Mouse (Mus musculus): Measurements from ENCODE around the gene Lifr.

Gene Lifr

DNA sequence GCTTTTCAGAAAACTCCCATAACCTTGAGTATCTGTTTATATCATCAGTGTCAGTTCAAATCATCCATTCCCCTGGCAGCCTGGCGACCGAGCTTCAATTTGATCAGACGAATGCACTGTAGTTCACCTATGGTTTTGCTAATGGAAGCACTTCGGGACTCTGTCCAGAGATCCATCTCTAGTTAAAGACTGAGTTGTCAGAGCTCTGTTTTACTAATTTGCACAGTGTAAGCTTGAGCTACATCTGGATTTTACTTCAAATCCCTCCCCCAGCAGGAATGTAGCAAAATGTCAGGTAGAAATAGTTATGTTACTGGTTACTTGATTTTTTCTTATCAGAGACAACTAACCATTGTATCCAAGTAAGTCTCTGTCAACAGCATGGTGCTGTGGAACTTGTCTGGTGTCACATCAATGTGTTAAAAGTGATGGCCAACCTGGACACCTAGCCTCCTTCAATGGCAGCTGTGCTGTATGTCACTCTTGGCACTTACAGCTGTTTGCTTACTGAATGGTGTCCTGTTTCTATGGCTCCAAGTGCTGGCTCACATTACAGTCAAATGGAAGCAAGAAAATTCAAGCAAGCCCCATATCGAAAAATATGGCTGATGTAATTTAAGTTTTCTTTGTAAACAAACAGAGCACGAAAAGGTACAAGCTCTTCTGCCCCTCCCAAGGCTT is 22.0 kb downstream of the Lifr start:
- TF ChIP-seq POU5F1 (IDR thresholded peaks at IDR 0.05; ENCODE audit: borderline replicate concordance, low read length) (no peak), CTCF (conservative IDR thresholded peaks at IDR 0.05; ENCODE audit: low read length) (no peak), NANOG (IDR thresholded peaks at IDR 0.05; ENCODE audit: borderline replicate concordance, low read length) (no peak)
- Histone ChIP-seq H3K36me3 (ENCODE audit: insufficient read depth, low read length) (no peaks in the 10 kb centered on the region), H3K9me3 (ENCODE audit: low read length) (peaks cover 7% of the 10 kb centered on the region), H3K27me3 (ENCODE audit: insufficient read depth, low read length) (no peaks in the 10 kb centered on the region), H3K4me1 (replicated peaks; ENCODE audit: low read depth, low read length) (peaks cover 65% of the 10 kb centered on the region), H3K4me3 (replicated peaks; ENCODE audit: low read length) (no peak overlapping the region)

DNA sequence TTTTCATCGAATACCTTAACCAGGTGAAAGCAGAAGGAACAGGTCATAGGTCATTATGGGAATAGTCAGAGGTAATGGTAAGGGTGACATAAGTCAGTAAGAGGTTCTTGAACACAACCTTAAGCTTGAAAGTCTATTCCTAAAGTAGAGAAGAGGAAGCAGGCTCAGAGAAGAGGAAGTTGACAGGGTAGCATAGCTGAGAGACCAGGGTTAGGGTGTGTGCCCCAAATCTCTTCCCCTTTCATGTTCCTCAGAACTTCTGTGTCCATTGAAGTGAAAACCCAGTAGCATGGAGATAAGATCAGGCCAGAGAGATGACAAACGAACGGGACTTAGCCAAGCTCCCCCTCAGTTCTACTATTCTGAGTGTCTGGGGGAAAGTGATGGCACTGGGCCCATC is 23.5 kb downstream of the Lifr start:
- Histone ChIP-seq H3K4me3 (replicated peaks; ENCODE audit: low read length) (no peak overlapping the region), H3K36me3 (ENCODE audit: insufficient read depth, low read length) (no peaks in the 10 kb centered on the region), H3K9me3 (ENCODE audit: low read length) (peaks cover 7% of the 10 kb centered on the region), H3K4me1 (replicated peaks; ENCODE audit: low read depth, low read length) (peaks cover 72% of the 10 kb centered on the region), H3K27me3 (ENCODE audit: insufficient read depth, low read length) (no peaks in the 10 kb centered on the region)
- TF ChIP-seq POU5F1 (IDR thresholded peaks at IDR 0.05; ENCODE audit: borderline replicate concordance, low read length) = no peak
- no peak for TF ChIP-seq CTCF (conservative IDR thresholded peaks at IDR 0.05; ENCODE audit: low read length)
- TF ChIP-seq NANOG (IDR thresholded peaks at IDR 0.05; ENCODE audit: borderline replicate concordance, low read length) = no peak

DNA sequence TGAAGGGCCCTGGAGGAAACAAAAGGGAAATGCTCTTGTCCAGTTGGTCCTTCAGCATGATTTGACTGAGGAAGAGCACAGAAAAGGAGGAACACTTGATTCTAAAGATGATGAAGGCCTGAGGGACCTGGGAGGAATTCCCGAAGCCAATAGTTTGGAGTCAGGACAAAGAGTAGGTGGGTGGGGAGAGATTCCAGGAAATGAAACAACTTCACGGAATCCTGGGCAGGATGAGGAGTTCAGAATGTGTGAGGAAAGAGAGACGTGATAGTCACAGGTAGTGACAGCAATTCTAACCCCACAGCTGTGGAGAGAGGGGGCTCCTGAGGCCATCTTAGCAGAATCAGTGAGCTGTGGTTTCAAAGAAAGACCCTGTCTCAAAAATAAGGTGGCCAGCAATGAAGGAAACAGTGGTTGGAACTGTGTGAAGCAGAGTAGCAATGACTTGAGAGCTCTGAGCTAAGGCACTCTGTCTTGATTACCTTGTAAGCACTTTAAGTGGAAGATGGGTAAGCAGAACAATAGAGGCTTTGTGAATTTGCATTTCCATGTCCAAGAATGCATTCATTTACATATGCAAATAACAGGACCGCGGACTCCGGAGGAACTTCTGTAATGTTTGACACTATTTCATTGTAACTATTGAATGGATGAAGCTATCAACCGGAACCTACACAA is 25.1 kb downstream of the Lifr start:
- Histone ChIP-seq H3K4me3 (replicated peaks; ENCODE audit: low read length) (peak overlapping the region; percentile 35; the same call in 1 of the 2 replicates), H3K27me3 (ENCODE audit: insufficient read depth, low read length) (no peaks in the 10 kb centered on the region), H3K4me1 (replicated peaks; ENCODE audit: low read depth, low read length) (peaks cover 77% of the 10 kb centered on the region), H3K9me3 (ENCODE audit: low read length) (no peaks in the 10 kb centered on the region), H3K36me3 (ENCODE audit: insufficient read depth, low read length) (no peaks in the 10 kb centered on the region)
- TF ChIP-seq POU5F1 (IDR thresholded peaks at IDR 0.05; ENCODE audit: borderline replicate concordance, low read length) (peak; percentile 80; the same call in 1 of the 2 replicates), CTCF (conservative IDR thresholded peaks at IDR 0.05; ENCODE audit: low read length) (no peak), NANOG (IDR thresholded peaks at IDR 0.05; ENCODE audit: borderline replicate concordance, low read length) (peak; percentile 95)

DNA sequence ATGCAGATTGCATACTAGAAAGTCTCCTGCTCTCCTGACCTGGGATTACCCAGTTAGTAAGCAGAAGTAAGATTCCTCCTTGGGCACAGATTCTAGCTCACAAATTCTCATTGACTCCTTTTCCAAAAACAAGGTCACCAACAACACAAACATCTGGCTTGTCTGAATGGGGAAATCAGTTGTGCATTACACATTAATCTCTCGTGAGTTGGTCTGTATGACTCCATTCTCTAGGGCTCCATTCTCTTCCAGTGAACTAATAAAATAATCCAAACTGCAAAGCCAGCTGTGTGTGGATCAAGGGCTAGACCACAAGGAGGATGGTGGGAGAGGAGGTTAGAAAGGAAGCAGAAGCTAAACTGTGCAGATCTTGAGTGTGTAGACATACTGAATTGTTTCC is 25.8 kb downstream of the Lifr start:
- no peaks in the 10 kb centered on the region for H3K36me3 ChIP-seq (ENCODE audit: insufficient read depth, low read length)
- no peaks in the 10 kb centered on the region for H3K9me3 ChIP-seq (ENCODE audit: low read length)
- H3K27me3 ChIP-seq (ENCODE audit: insufficient read depth, low read length) = no peaks in the 10 kb centered on the region
- H3K4me1 ChIP-seq (replicated peaks; ENCODE audit: low read depth, low read length) = peaks cover 83% of the 10 kb centered on the region
- H3K4me3 ChIP-seq (replicated peaks; ENCODE audit: low read length) = peak overlapping the region; percentile 35
- TF ChIP-seq NANOG (IDR thresholded peaks at IDR 0.05; ENCODE audit: borderline replicate concordance, low read length) (no peak), POU5F1 (IDR thresholded peaks at IDR 0.05; ENCODE audit: borderline replicate concordance, low read length) (no peak), CTCF (conservative IDR thresholded peaks at IDR 0.05; ENCODE audit: low read length) (no peak)

DNA sequence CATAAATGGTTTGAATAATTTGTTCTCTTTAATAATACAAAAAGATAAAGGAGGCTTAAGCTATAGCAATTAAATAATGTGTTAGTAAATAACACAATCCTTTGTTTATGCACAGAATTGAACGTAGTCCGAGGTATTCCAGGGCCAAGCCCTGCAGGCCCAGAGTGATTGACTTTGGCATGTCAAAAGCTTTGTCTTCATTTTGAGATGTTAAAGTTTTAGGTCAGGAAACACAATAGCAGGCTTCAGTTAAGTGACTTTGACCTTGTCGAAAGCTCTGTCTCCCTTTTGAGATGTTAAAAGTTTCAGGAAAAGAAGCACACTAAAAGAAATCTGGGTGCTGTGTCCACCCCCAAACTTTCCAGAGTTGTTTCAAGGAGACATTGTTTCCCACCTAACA is 26.3 kb downstream of the Lifr start:
- Histone ChIP-seq H3K36me3 (ENCODE audit: insufficient read depth, low read length) (no peaks in the 10 kb centered on the region), H3K4me1 (replicated peaks; ENCODE audit: low read depth, low read length) (peaks cover 85% of the 10 kb centered on the region), H3K9me3 (ENCODE audit: low read length) (no peaks in the 10 kb centered on the region), H3K27me3 (ENCODE audit: insufficient read depth, low read length) (no peaks in the 10 kb centered on the region), H3K4me3 (replicated peaks; ENCODE audit: low read length) (no peak overlapping the region)
- TF ChIP-seq NANOG (IDR thresholded peaks at IDR 0.05; ENCODE audit: borderline replicate concordance, low read length) (peak; percentile 94), POU5F1 (IDR thresholded peaks at IDR 0.05; ENCODE audit: borderline replicate concordance, low read length) (no peak)

DNA sequence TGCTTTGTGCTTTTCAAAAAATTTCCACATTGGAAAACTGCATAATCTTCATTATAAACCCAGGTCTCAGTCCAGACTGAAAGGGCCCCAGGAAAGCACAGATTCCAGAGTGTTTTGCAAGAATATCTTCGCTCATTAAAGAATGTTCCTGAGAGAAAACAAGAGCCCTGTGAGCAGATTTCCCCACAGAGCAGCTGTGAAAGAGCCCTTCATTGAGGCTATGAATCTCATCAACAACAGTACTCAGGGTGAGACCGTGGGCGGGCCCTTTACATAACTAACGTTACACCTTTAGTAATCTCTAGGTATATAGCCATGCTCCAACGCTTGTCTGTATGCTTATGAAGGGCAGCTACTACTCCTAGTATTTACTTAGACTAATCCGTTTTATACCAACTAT is 27.5 kb downstream of the Lifr start:
- TF ChIP-seq CTCF (conservative IDR thresholded peaks at IDR 0.05; ENCODE audit: low read length) (no peak), POU5F1 (IDR thresholded peaks at IDR 0.05; ENCODE audit: borderline replicate concordance, low read length) (no peak), NANOG (IDR thresholded peaks at IDR 0.05; ENCODE audit: borderline replicate concordance, low read length) (peak; percentile 68; the same call in 1 of the 2 replicates)
- Histone ChIP-seq H3K4me1 (replicated peaks; ENCODE audit: low read depth, low read length) (peaks cover 85% of the 10 kb centered on the region), H3K4me3 (replicated peaks; ENCODE audit: low read length) (no peak overlapping the region), H3K36me3 (ENCODE audit: insufficient read depth, low read length) (no peaks in the 10 kb centered on the region), H3K27me3 (ENCODE audit: insufficient read depth, low read length) (no peaks in the 10 kb centered on the region), H3K9me3 (ENCODE audit: low read length) (peaks cover 3% of the 10 kb centered on the region; the same call in 1 of the 2 replicates)

DNA sequence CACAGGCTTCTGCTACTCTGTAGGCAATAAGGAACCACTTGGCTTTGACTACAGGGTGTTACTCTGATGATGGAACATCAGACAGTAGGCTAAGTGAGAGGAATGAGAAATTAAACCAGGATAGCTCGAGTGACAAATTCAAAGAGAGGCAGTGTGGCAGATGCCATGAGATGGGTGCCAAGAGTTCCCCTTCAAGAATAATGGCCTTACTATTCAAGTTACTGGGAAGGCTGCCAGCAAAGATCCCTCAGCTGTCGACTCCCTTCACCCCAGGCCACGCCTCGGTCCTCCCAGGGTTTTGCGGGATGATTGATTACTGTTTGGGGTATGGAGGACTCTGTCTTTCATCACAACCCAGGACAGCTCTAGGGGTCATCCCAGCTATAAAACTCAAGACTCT is 28.4 kb downstream of the Lifr start:
- TF ChIP-seq POU5F1 (IDR thresholded peaks at IDR 0.05; ENCODE audit: borderline replicate concordance, low read length) (no peak), NANOG (IDR thresholded peaks at IDR 0.05; ENCODE audit: borderline replicate concordance, low read length) (no peak), CTCF (conservative IDR thresholded peaks at IDR 0.05; ENCODE audit: low read length) (no peak)
- Histone ChIP-seq H3K4me1 (replicated peaks; ENCODE audit: low read depth, low read length) (peaks cover 89% of the 10 kb centered on the region), H3K36me3 (ENCODE audit: insufficient read depth, low read length) (no peaks in the 10 kb centered on the region), H3K4me3 (replicated peaks; ENCODE audit: low read length) (0 out of 2 replicates have a peak overlapping the region, but pooled peaks have one; percentile 11), H3K27me3 (ENCODE audit: insufficient read depth, low read length) (no peaks in the 10 kb centered on the region), H3K9me3 (ENCODE audit: low read length) (peaks cover 3% of the 10 kb centered on the region; the same call in 1 of the 2 replicates)

DNA sequence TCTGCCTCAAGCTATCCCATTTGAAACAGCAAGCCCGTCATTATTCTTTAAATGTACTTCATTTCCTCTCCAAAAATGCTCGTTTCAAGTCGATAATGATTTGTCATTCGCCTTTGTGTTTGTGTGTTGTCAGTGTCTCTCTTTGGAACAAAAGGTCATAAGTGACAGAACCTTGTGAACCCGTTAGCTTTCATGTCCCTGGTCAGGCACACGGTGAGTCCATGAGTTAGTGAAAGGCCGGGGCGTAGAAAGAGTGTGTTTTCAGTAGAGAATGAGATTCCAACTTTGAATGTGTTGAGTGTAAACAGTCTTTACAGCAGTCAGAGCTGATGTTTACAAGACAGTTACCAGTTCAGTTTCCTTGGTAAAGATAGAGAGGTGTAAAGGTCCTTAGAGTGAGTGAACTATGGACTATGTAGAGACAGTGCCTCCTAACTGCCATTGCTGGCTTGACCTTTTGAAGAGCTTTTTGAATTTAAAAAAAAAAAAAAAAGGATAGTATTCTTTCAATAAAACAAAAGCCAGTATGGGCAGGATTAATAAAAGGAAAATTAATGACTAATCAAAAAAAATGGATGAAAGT is 29.6 kb downstream of the Lifr start:
- TF ChIP-seq NANOG (IDR thresholded peaks at IDR 0.05; ENCODE audit: borderline replicate concordance, low read length) = no peak
- no peak for TF ChIP-seq POU5F1 (IDR thresholded peaks at IDR 0.05; ENCODE audit: borderline replicate concordance, low read length)
- Histone ChIP-seq H3K4me3 (replicated peaks; ENCODE audit: low read length) (no peak overlapping the region), H3K27me3 (ENCODE audit: insufficient read depth, low read length) (no peaks in the 10 kb centered on the region), H3K4me1 (replicated peaks; ENCODE audit: low read depth, low read length) (peaks cover 86% of the 10 kb centered on the region), H3K9me3 (ENCODE audit: low read length) (peaks cover 3% of the 10 kb centered on the region; the same call in 1 of the 2 replicates), H3K36me3 (ENCODE audit: insufficient read depth, low read length) (no peaks in the 10 kb centered on the region)
